Mouse (Mus musculus): ENCODE results near the gene Cdk14. TPM values are rescaled to one million over a fixed set of nuclear protein-coding genes. Genes with fewer than 3 reads are reported as not detected.
"Not testable (repeated sequence)": the region's sequence is repeated elsewhere in the genome, so short reads cannot be mapped to it uniquely, and the experiment has no call there.

The Cdk14 gene
- polyA plus RNA-seq, 1 experiment from 2014 or later: 44.1 TPM

DNA sequence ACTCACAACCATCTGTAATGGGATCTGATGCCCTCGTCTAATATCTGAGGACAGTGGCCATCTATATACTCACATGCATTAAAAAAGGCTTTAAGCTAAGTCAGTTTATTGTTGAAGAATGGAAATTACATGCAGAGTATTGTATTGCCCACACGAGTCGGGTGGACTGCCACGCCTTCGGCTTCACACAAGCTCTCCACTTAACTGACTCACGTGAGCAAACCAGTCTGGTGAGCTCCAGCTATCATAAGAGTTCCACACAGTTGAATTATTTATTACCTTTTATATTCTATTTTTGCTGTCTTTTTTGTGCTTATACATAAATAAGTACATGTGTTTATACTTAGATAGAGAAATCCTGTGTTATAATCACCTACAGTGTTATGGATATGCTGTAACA lies 495.2 kb downstream of the Cdk14 start:
- WGBS: 86% methylated on average over 6 of the region's 6 CpGs
- Histone ChIP-seq H3K27me3 (no peaks in the 10 kb centered on the region), H3K27ac (replicated peaks) (no peak overlapping the region), H3K9me3 (no peaks in the 10 kb centered on the region), H3K4me1 (replicated peaks) (no peaks in the 10 kb centered on the region), H3K4me3 (no peak overlapping the region), H3K36me3 (no peaks in the 10 kb centered on the region), H3K9ac (no peak overlapping the region), H3K4me2 (no peak overlapping the region)
- ATAC-seq (ENCODE audit: low FRiP score, low read depth): no peak

DNA sequence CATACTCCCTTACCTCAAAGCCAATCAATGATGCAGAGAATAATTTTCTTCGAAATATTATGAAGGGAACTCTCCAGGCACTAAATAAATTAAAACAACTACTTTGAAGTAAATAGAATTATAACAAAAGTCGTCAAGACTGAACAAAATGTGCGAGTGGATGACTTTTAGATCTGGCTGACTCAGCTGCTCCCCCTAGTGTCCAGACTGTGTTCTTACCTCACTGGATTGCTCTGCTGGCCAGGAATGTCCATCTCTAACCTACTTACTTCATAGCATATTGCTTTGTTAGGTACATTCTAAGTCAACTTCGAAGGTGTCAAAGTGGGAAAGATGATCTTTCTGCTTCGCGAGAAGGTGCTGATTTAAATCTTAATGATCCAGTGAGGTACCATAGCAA lies 501.7 kb downstream of the Cdk14 start:
- Histone ChIP-seq H3K4me3 (no peak overlapping the region), H3K27me3 (no peaks in the 10 kb centered on the region), H3K9ac (no peak overlapping the region), H3K4me2 (no peak overlapping the region), H3K9me3 (no peaks in the 10 kb centered on the region), H3K27ac (replicated peaks) (no peak overlapping the region), H3K4me1 (replicated peaks) (no peaks in the 10 kb centered on the region), H3K36me3 (no peaks in the 10 kb centered on the region)
- 13% methylated on average over 6 of the region's 6 CpGs for WGBS
- ATAC-seq (ENCODE audit: low FRiP score, low read depth): 0 out of 2 replicates have a peak, but pooled peaks have one; percentile 61

- WGBS: 72% methylated on average over 7 of the region's 7 CpGs
- Histone ChIP-seq H3K27ac (replicated peaks) (no peak overlapping the region), H3K4me3 (no peak overlapping the region), H3K9ac (no peak overlapping the region), H3K4me1 (replicated peaks) (no peaks in the 10 kb centered on the region), H3K9me3 (no peaks in the 10 kb centered on the region), H3K27me3 (no peaks in the 10 kb centered on the region), H3K36me3 (no peaks in the 10 kb centered on the region), H3K4me2 (no peak overlapping the region)
- ATAC-seq (ENCODE audit: low FRiP score, low read depth): 0 out of 2 replicates have a peak, but pooled peaks have one; percentile 29
Observed at GRCm38 (mm10) chr5:4917743-4918142, 502.4 kb downstream of the Cdk14 start.

DNA sequence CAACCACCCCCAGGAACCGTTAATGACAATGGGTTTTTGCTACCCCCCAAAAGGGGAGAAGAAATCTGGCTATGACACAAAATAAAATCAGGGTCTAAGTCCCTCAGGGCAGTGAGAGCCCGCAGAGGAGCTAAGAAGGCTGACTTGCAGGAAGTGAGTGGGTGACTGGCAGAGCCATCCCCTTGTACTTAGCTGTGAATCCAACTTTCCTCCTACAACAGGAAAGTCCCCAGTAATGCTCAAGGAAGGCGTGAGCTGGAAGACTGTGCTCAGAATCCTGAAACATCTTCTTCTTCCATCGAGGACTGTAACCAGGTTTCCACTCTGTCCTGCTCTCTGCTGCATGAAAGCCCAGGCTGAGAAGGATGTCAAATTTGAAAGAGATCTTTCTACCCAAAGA lies 502.8 kb downstream of the Cdk14 start:
- H3K36me3 ChIP-seq: no peaks in the 10 kb centered on the region
- no peak overlapping the region for H3K4me3 ChIP-seq
- WGBS: 71% methylated on average over 4 of the region's 4 CpGs
- no peak overlapping the region for H3K9ac ChIP-seq
- H3K4me2 ChIP-seq: no peak overlapping the region
- no peaks in the 10 kb centered on the region for H3K9me3 ChIP-seq
- no peaks in the 10 kb centered on the region for H3K27me3 ChIP-seq
- H3K27ac ChIP-seq (replicated peaks): no peak overlapping the region
- H3K4me1 ChIP-seq (replicated peaks): no peaks in the 10 kb centered on the region
- no peak for ATAC-seq (ENCODE audit: low FRiP score, low read depth)

DNA sequence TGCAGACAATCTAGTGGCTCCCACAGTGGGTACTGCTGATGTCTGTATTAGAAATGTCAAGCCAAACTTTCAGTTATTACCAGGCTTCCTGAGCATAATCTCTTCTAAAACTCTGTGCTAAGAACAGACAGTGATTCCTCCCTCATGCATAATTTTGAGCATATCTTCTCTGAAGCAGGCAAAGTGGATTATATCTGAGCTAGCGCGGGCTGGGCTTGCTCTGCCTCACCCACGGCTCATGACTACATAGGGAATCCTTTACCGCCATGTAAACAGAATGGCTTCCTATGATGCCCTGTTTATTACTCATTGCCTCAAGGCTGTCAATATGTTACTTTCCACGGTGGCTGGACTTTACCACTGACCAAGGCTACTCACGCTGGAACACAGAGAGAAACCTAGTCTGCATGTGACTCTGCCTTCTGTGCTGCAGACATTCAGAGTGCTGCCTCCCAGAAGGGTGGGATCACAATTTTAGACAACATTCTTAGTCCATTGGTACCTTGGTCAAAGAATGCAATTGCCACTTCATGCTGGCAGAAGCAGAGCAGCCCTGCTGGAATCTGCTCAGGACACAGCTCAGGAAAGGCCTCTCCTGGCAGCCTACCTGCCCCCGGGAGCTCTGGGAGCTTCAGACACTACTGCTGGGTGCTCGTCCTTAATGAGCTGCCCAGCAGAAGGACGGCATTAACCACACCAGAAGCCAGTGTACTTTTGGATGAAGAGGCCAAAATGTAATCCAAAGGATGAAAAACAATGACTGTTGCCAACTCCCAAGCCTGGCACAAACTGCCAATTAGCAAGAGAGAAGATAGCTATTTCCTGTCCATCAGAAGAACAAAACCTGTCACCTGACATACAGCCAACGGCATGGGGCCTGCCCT lies 503.5 kb downstream of the Cdk14 start:
- Histone ChIP-seq H3K4me3 (no peak overlapping the region), H3K36me3 (no peaks in the 10 kb centered on the region), H3K27me3 (no peaks in the 10 kb centered on the region), H3K4me2 (no peak overlapping the region), H3K27ac (replicated peaks) (no peak overlapping the region), H3K9ac (no peak overlapping the region), H3K4me1 (replicated peaks) (no peaks in the 10 kb centered on the region), H3K9me3 (no peaks in the 10 kb centered on the region)
- no peak for ATAC-seq (ENCODE audit: low FRiP score, low read depth)
- 74% methylated on average over 10 of the region's 10 CpGs for WGBS

DNA sequence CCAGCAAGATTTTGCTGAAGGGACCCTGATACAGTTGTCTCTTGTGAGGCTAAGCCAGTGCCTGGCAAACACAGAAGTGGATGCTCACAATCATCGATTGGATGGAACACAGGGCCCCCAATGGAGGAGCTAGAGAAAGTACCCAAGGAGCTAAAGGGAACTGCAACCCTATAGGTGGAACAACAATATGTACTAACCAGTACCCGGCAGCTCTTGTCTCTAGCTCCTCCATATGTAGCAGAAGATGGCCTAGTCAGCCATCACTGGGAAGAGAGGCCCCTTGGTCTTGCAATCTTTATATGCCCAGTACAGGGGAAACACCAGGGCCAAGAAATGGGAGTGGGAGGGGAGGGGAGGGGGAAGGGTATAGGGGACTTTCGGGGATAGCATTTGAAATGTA lies 515.2 kb downstream of the Cdk14 start:
- ATAC-seq (ENCODE audit: low FRiP score, low read depth); H3K4me1 ChIP-seq (replicated peaks); H3K4me3 ChIP-seq; H3K9ac ChIP-seq; H3K36me3 ChIP-seq; H3K4me2 ChIP-seq; H3K27ac ChIP-seq (replicated peaks); H3K9me3 ChIP-seq; H3K27me3 ChIP-seq: not testable (repeated sequence)
- 87% methylated on average over 3 of the region's 3 CpGs for WGBS

- ATAC-seq (ENCODE audit: low FRiP score, low read depth): no peak
- Histone ChIP-seq H3K4me2 (no peak overlapping the region), H3K27ac (replicated peaks) (no peak overlapping the region), H3K9ac (no peak overlapping the region), H3K9me3 (no peaks in the 10 kb centered on the region), H3K4me3 (no peak overlapping the region), H3K4me1 (replicated peaks) (0 out of 2 replicates have a peak, but pooled peaks cover 3% of the 10 kb centered on the region), H3K36me3 (no peaks in the 10 kb centered on the region), H3K27me3 (no peaks in the 10 kb centered on the region)
- WGBS: 91% methylated on average over 2 of the region's 2 CpGs
Observed at GRCm38 (mm10) chr5:4898241-4898640, 521.9 kb downstream of the Cdk14 start.

DNA sequence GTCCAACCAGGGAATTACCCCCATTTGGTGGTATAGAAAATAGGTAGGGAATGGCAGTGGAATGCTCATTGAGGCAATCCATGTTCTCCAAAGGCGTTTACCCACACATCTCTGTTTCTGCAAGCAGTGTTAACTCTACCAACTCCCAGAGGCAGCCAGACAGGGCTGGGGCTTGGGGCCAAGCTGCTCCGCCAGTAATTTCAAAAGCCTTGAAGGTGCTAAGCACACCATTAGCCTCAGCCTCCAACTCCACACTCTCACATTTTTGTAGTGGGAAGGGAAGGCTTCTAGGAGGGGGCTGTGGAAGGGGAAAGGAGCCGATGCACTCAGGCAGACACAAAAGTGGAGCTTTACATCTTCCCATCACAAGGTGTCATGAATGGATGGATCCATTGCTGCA lies 525.1 kb downstream of the Cdk14 start:
- Histone ChIP-seq H3K4me2 (no peak overlapping the region), H3K4me1 (replicated peaks) (peaks cover 13% of the 10 kb centered on the region), H3K9ac (no peak overlapping the region), H3K27ac (replicated peaks) (no peak overlapping the region), H3K36me3 (no peaks in the 10 kb centered on the region), H3K27me3 (no peaks in the 10 kb centered on the region), H3K4me3 (no peak overlapping the region), H3K9me3 (no peaks in the 10 kb centered on the region)
- no peak for ATAC-seq (ENCODE audit: low FRiP score, low read depth)
- WGBS: 52% methylated on average over 3 of the region's 3 CpGs

- H3K27ac ChIP-seq (replicated peaks): peak overlapping the region; percentile 40; the same call in 1 of the 2 replicates
- H3K9ac ChIP-seq: no peak overlapping the region
- no peak overlapping the region for H3K4me3 ChIP-seq
- H3K27me3 ChIP-seq: no peaks in the 10 kb centered on the region
- 70% methylated on average over 5 of the region's 5 CpGs for WGBS
- peak; percentile 39; the same call in 1 of the 2 replicates for ATAC-seq (ENCODE audit: low FRiP score, low read depth)
- peaks cover 13% of the 10 kb centered on the region for H3K4me1 ChIP-seq (replicated peaks)
- H3K4me2 ChIP-seq: no peak overlapping the region
- no peaks in the 10 kb centered on the region for H3K9me3 ChIP-seq
- no peaks in the 10 kb centered on the region for H3K36me3 ChIP-seq
Observed at GRCm38 (mm10) chr5:4893852-4894207, 526.3 kb downstream of the Cdk14 start.

DNA sequence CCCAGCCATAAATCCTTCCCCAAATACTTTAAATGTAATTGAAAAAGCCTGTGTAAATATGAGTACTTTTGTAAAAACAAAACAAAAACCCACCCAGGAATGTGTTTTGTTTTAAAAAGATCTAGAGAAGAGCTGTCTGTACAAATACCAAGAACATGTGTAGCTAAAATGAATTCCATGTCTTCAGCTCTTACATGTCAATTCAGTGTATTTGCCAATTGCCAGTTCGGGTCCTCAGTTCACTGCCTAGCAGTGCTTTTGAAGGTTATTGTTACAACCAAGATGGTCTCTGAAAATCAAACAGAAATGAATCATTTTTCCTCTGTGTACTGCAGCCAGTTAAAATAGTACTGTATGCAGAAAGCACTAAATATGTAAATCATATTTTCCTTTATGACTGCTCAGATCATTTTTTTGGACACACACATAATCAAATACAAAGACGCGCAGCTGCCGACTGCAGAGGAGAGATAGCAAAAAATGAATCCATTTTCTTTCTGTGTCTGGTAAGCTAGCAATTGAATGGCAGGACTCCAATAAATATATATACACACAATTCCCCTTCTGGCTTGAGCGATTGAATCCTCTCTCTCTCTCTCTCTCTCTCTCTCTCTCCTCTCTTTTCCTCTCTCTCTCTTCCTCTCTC lies 526.8 kb downstream of the Cdk14 start:
- H3K9me3 ChIP-seq: no peaks in the 10 kb centered on the region
- H3K4me2 ChIP-seq: no peak overlapping the region
- WGBS: 64% methylated on average over 5 of the region's 5 CpGs
- H3K4me3 ChIP-seq: no peak overlapping the region
- H3K9ac ChIP-seq: no peak overlapping the region
- peaks cover 13% of the 10 kb centered on the region for H3K4me1 ChIP-seq (replicated peaks)
- peak overlapping the region; percentile 40; the same call in 1 of the 2 replicates for H3K27ac ChIP-seq (replicated peaks)
- H3K36me3 ChIP-seq: no peaks in the 10 kb centered on the region
- no peak for ATAC-seq (ENCODE audit: low FRiP score, low read depth)
- H3K27me3 ChIP-seq: no peaks in the 10 kb centered on the region

GRCm38 (mm10) chr5:4892734-4893133 lies 527.4 kb downstream of the Cdk14 start:
- Histone ChIP-seq H3K4me2 (no peak overlapping the region), H3K4me1 (replicated peaks) (peaks cover 13% of the 10 kb centered on the region), H3K4me3 (no peak overlapping the region), H3K27ac (replicated peaks) (no peak overlapping the region), H3K36me3 (no peaks in the 10 kb centered on the region), H3K27me3 (no peaks in the 10 kb centered on the region), H3K9me3 (no peaks in the 10 kb centered on the region), H3K9ac (no peak overlapping the region)
- ATAC-seq (ENCODE audit: low FRiP score, low read depth): no peak
- 65% methylated on average over 4 of the region's 4 CpGs for WGBS

DNA sequence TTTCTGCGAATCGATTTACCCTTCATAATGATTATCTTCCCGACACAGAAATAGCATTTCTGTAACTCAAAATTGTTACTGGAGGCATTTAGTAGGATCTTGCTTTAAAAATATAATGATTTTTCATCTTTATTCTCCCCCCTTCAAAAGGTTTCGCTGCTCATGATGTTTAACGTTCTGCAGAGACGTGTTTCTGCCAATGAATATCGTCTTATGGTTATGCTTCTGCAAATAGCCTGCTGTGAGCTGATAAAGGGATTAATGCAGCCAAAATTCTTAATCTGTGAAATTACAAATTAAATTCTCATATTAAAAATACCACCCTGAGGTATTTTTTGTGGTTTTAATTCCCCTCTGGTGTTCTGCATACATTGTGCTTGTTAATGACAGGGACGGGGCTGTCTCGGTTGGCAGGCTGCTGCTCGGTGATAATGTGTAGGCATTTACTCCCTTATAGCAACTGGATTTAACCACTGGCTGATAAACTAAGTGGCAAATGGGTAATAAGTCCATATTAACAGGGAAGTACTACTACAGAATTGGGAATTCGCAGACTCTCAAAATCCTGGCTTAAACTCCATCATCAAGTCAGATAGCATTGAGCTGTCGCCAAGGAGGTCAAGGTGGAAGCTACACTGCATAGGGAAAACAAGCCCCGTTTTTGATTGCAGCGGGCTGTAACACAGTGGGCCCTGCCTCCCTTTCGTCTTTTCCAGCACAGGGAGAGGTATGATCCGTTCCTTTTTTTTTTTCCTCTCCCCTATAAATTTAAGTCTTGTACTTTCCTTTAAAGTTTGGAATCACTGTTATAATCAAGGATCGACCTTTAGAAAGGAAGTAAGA lies 528.0 kb downstream of the Cdk14 start:
- no peak overlapping the region for H3K9ac ChIP-seq
- H3K27ac ChIP-seq (replicated peaks): peak overlapping the region; percentile 46; the same call in 1 of the 2 replicates
- peak; percentile 53; the same call in 1 of the 2 replicates for ATAC-seq (ENCODE audit: low FRiP score, low read depth)
- 53% methylated on average over 17 of the region's 17 CpGs for whole genome bisulfite sequencing
- no peak overlapping the region for H3K4me3 ChIP-seq
- H3K36me3 ChIP-seq: no peaks in the 10 kb centered on the region
- no peak overlapping the region for H3K4me2 ChIP-seq
- peaks cover 13% of the 10 kb centered on the region for H3K4me1 ChIP-seq (replicated peaks)
- H3K27me3 ChIP-seq: no peaks in the 10 kb centered on the region
- no peaks in the 10 kb centered on the region for H3K9me3 ChIP-seq
